Comparison of ENCODE assay signal across 9 mouse cellular contexts in the genomic region with DNA sequence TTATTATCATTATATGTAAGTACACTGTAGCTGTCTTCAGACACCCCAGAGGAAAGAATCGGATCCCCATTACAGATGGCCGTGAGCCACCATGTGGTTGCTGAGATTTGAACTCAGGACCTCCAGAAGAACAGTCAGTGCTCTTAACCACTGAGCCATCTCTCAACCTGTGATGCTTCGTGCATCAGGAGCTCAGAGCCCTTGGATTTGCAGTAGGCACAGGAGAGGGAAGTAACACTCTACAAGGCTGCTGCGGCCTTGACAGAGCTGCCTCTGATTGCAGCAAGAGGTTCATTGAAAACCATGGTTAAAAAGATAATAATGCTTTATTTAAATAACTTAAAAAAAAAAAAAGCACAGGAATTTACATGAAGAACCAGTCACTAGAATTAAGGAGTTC. TPM values are rescaled to one million over a fixed set of nuclear protein-coding genes. Genes with fewer than 3 reads are reported as not detected.
DNase-seq lines count a peak whose midpoint lies in the region; ATAC-seq lines count a peak whose summit lies in the region.
"Had no signal": no experiment of that assay in that cellular context is flagged by ENCODE, and none has a peak within 500 bp of the region (broad histone marks: within the 10 kb centered on the region; RNA-seq: fewer than 3 reads in every experiment).

No protein-coding gene starts in this region.

- peak overlapping the region; percentile 73 for H3K4me2 ChIP-seq in heart, embryonic 13.5 days
- peak overlapping the region; percentile 27; the same call in 1 of the 2 replicates for H3K4me2 ChIP-seq in forebrain, embryonic 15.5 days (replicated peaks)
- H3K4me2 ChIP-seq in liver, embryonic 13.5 days = 0 out of 2 replicates have a peak overlapping the region, but pooled peaks have one; percentile 24

- H3K4me1 ChIP-seq in heart, embryonic 13.5 days = peaks cover 42% of the 10 kb centered on the region
- peaks cover 34% of the 10 kb centered on the region for H3K4me1 ChIP-seq in forebrain, embryonic 15.5 days
- H3K4me1 ChIP-seq in liver, embryonic 13.5 days (replicated peaks) = peaks cover 21% of the 10 kb centered on the region

- no peaks in the 10 kb centered on the region for H3K27me3 ChIP-seq in heart, embryonic 13.5 days (replicated peaks)
- no peaks in the 10 kb centered on the region for H3K27me3 ChIP-seq in forebrain, embryonic 15.5 days
- H3K27me3 ChIP-seq in liver, embryonic 13.5 days = no peaks in the 10 kb centered on the region

- H3K9me3 ChIP-seq in heart, embryonic 13.5 days = no peaks in the 10 kb centered on the region
- no peaks in the 10 kb centered on the region for H3K9me3 ChIP-seq in forebrain, embryonic 15.5 days
- H3K9me3 ChIP-seq in liver, embryonic 13.5 days (replicated peaks) = no peaks in the 10 kb centered on the region

- H3K36me3 ChIP-seq in heart, embryonic 13.5 days = no peaks in the 10 kb centered on the region
- no peaks in the 10 kb centered on the region for H3K36me3 ChIP-seq in forebrain, embryonic 15.5 days
- H3K36me3 ChIP-seq in liver, embryonic 13.5 days = no peaks in the 10 kb centered on the region

- peak overlapping the region; percentile 90 for H3K9ac ChIP-seq in heart, embryonic 13.5 days
- no peak overlapping the region for H3K9ac ChIP-seq in forebrain, embryonic 15.5 days (replicated peaks)
- H3K9ac ChIP-seq in liver, embryonic 13.5 days = no peak overlapping the region
- H3K9ac ChIP-seq: liver, embryonic 14.5 days had no signal

- no peak overlapping the region for H3K27ac ChIP-seq in heart, embryonic 13.5 days (replicated peaks)
- no peak overlapping the region for H3K27ac ChIP-seq in forebrain, embryonic 15.5 days (replicated peaks)
- H3K27ac ChIP-seq in liver, embryonic 13.5 days = no peak overlapping the region
- H3K27ac ChIP-seq: liver, embryonic 14.5 days had no signal

- H3K4me3 ChIP-seq in heart, embryonic 13.5 days = peak overlapping the region; percentile 75
- 0 out of 2 replicates have a peak overlapping the region, but pooled peaks have one; percentile 8 for H3K4me3 ChIP-seq in forebrain, embryonic 15.5 days
- H3K4me3 ChIP-seq in liver, embryonic 13.5 days (replicated peaks) = no peak overlapping the region

- no peak for DNase-seq in heart, adult 18-20 months
- DNase-seq in NIH3T3 (ENCODE audit: low read depth) = peak; percentile 22
- DNase-seq in liver, embryonic 13.5 days = no peak
- no peak for DNase-seq in right cerebral cortex, postnatal 10 days (ENCODE audit: low spot score in 2 of 2)
- DNase-seq in right cerebral cortex, postnatal 14 days = no peak

- no peak for ATAC-seq in heart, embryonic 13.5 days (ENCODE audit: extremely low read depth, insufficient number of reproducible peaks, low FRiP score, low TSS enrichment)
- no peak for ATAC-seq in forebrain, embryonic 15.5 days (replicated peaks)
- no peak for ATAC-seq in liver, embryonic 13.5 days (ENCODE audit: low read depth)
- no peak for ATAC-seq in cerebellum, adult (ENCODE audit: insufficient number of reproducible peaks, low FRiP score, low TSS enrichment)

- 68% methylated on average over 4 of the region's 4 CpGs for WGBS in heart, embryonic 13.5 days
- WGBS in forebrain, embryonic 15.5 days = 67% methylated on average over 4 of the region's 4 CpGs
- WGBS in liver, embryonic 13.5 days (ENCODE audit: insufficient replicate concordance) = 72% methylated on average over 4 of the region's 4 CpGs

RNA-seq across cellular contexts. Expression of a gene that starts 1.2 kb away (rescaled TPM):
- 16.0 and 16.8 TPM in 2 replicates for polyA plus RNA-seq in heart, embryonic 13.5 days (2015; fragmentation: Nextera tagmentation; extraction: Ambion mirVana)
- 10 to 100 TPM; 16.7 to 18.2 TPM for total RNA-seq in heart, adult 18-20 months (2021)
- polyA plus RNA-seq in forebrain, embryonic 15.5 days (2015; fragmentation: Nextera tagmentation; extraction: Ambion mirVana) = 8.9 and 9.4 TPM in 2 replicates
- polyA plus RNA-seq in liver, embryonic 13.5 days (2015; fragmentation: Nextera tagmentation; extraction: Ambion mirVana) = 4.3 and 4.9 TPM in 2 replicates

RNA-seq across cellular contexts. Expression of a gene that starts 3.3 kb away (rescaled TPM):
- polyA plus RNA-seq in heart, embryonic 13.5 days (2015; fragmentation: Nextera tagmentation; extraction: Ambion mirVana) = 8.7 and 11.7 TPM in 2 replicates
- total RNA-seq in heart, adult 18-20 months (2021) = 10 to 100 TPM; 12.8 to 13.9 TPM
- 29.2 and 31.0 TPM in 2 replicates for polyA plus RNA-seq in forebrain, embryonic 15.5 days (2015; fragmentation: Nextera tagmentation; extraction: Ambion mirVana)
- 7.8 and 10.8 TPM in 2 replicates for polyA plus RNA-seq in liver, embryonic 13.5 days (2015; fragmentation: Nextera tagmentation; extraction: Ambion mirVana)
